Mouse (Mus musculus): ENCODE results near the gene Lin7a.

Gene Lin7a

GRCm38 (mm10) chr10:107271321-107272130 lies at the start of gene Lin7a:
Gene Lin7a (plus strand): TSS chr10:107271686.
- DNase-seq (ENCODE audit: low spot score), result no peak

GRCm38 (mm10) chr10:107221726-107222125 lies 49.8 kb upstream of the Lin7a start:
- DNase-seq (ENCODE audit: low spot score), result no peak

- DNase-seq (ENCODE audit: low spot score), result no peak
Observed at GRCm38 (mm10) chr10:107222406-107223185, 48.9 kb upstream of the Lin7a start.

- no peak for DNase-seq (ENCODE audit: low spot score)
Observed at GRCm38 (mm10) chr10:107223186-107223440, 48.4 kb upstream of the Lin7a start.

GRCm38 (mm10) chr10:107223821-107224220 lies 47.7 kb upstream of the Lin7a start:
- DNase-seq (ENCODE audit: low spot score), result no peak

GRCm38 (mm10) chr10:107224596-107225330 lies 46.7 kb upstream of the Lin7a start:
- no peak for DNase-seq (ENCODE audit: low spot score)

GRCm38 (mm10) chr10:107225331-107225835 lies 46.1 kb upstream of the Lin7a start:
- DNase-seq (ENCODE audit: low spot score), result no peak

GRCm38 (mm10) chr10:107225871-107226270 lies 45.6 kb upstream of the Lin7a start:
- no peak for DNase-seq (ENCODE audit: low spot score)

- no peak for DNase-seq (ENCODE audit: low spot score)
Observed at GRCm38 (mm10) chr10:107227901-107228300, 43.6 kb upstream of the Lin7a start.

GRCm38 (mm10) chr10:107228776-107229175 lies 42.7 kb upstream of the Lin7a start:
- DNase-seq (ENCODE audit: low spot score), result no peak

GRCm38 (mm10) chr10:107229416-107229815 lies 42.1 kb upstream of the Lin7a start:
- no peak for DNase-seq (ENCODE audit: low spot score)

GRCm38 (mm10) chr10:107230081-107230850 lies 41.2 kb upstream of the Lin7a start:
- no peak for DNase-seq (ENCODE audit: low spot score)

GRCm38 (mm10) chr10:107230851-107231130 lies 40.7 kb upstream of the Lin7a start:
- DNase-seq (ENCODE audit: low spot score), result no peak

- DNase-seq (ENCODE audit: low spot score), result no peak
Observed at GRCm38 (mm10) chr10:107231421-107232010, 40.0 kb upstream of the Lin7a start.

GRCm38 (mm10) chr10:107232491-107233110 lies 38.9 kb upstream of the Lin7a start:
- no peak for DNase-seq (ENCODE audit: low spot score)

- no peak for DNase-seq (ENCODE audit: low spot score)
Observed at GRCm38 (mm10) chr10:107233221-107233620, 38.3 kb upstream of the Lin7a start.

- no peak for DNase-seq (ENCODE audit: low spot score)
Observed at GRCm38 (mm10) chr10:107233825-107234224, 37.7 kb upstream of the Lin7a start.

GRCm38 (mm10) chr10:107234421-107235400 lies 36.8 kb upstream of the Lin7a start:
- no peak for DNase-seq (ENCODE audit: low spot score)

GRCm38 (mm10) chr10:107235496-107235895 lies 36.0 kb upstream of the Lin7a start:
- DNase-seq (ENCODE audit: low spot score), result no peak

- DNase-seq (ENCODE audit: low spot score), result no peak
Observed at GRCm38 (mm10) chr10:107236211-107236610, 35.3 kb upstream of the Lin7a start.

Data from ovary, adult 18-20 months (tissue).